Mouse (Mus musculus) megakaryocyte, embryonic 14.5 days (primary cell): Measurements from ENCODE around the gene Gm20388.

Experiments
- FLI1 ChIP-seq: IDR thresholded peaks from 2 replicates; pipeline ENCODE4 v1.6.1; 2012; ENCODE audit warnings: low read length, inconsistent platforms, mixed read lengths
- GATA1 ChIP-seq: IDR thresholded peaks from 3 replicates; pipeline ENCODE4 v1.6.1; 2012; ENCODE audit warnings: mixed read lengths, low read length, inconsistent platforms, borderline replicate concordance

GRCm38 (mm10) chr8:124143871-124144618, 4233.4 kb downstream of the Gm20388 start:
- TF ChIP-seq GATA1 (no peak), FLI1 (no peak)
